In the genomic region with DNA sequence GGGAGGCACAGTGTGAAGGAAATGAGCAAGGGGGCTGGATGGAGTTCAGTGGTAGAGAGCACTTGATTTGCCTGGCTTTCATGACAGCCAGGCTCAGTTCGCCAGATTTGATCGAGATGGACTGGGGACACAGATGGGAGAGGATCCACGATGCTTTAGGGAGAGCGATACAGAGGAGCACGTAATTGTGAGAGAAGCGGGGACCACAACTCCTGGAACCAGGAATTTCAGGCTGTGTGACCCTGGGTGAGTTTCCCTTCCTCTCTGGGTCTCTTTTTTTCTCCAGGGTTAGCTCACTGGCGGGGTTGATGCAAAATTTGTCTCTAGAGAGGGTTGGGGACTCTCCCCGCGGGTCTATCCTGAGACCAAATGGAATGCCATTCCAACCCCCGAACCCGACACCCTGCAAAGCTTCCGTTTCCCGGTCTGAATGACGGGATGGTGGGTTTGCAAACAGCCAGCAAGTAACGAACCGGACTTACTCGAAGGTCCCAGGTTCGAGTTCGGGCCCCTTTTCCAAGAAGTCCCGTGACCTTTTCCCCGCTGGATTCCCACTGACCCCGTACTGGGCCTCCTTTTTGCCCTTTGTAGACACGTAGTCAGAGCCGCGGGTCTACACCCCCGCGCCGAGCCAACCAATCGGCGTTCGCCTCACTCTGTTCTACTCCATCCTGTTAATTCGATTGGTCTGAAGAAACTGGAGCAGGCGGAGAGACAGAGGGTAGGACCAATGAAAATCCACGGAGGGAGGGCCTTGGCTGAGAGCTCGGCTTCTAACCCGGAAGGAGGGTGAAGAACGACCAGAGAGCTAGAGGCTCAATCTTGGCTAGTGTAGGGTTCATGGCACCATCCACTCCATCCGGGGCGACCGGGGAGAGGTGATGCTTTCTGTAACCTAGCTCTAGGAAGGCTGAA, we compare ENCODE assay signal across 8 mouse cellular contexts. TPM values are rescaled to one million over a fixed set of nuclear protein-coding genes. Genes with fewer than 3 reads are reported as not detected.
DNase-seq lines count a peak whose midpoint lies in the region; ATAC-seq and TF ChIP-seq lines count a peak whose summit lies in the region.

No protein-coding gene starts in this region.

- peak; percentile 87 for TF ChIP-seq POLR2A in bone marrow macrophage, adult 2 months (IDR thresholded peaks at IDR 0.05; ENCODE audit: borderline replicate concordance, low read depth, low read length)
- peak; percentile 85 for TF ChIP-seq POLR2A in embryonic fibroblast, embryonic 13.5 days (IDR thresholded peaks at IDR 0.05; ENCODE audit: low read depth, low read length)

- H3K4me3 ChIP-seq in bone marrow macrophage, adult 2 months (ENCODE audit: insufficient read depth, low read length) = peak overlapping the region; percentile 97
- peak overlapping the region; percentile 49 for H3K4me3 ChIP-seq in embryonic fibroblast, embryonic 13.5 days (ENCODE audit: insufficient read depth, low read length)
- peak overlapping the region; percentile 50 for H3K4me3 ChIP-seq in kidney, embryonic 14.5 days (ENCODE audit: low read length)
- peak overlapping the region; percentile 55 for H3K4me3 ChIP-seq in limb, embryonic 15.5 days

- ATAC-seq in kidney, embryonic 14.5 days (ENCODE audit: low FRiP score, low TSS enrichment) = peak; percentile 100
- peak; percentile 100 for ATAC-seq in limb, embryonic 15.5 days (ENCODE audit: insufficient number of reproducible peaks, low FRiP score, low TSS enrichment, low read depth)

- TF ChIP-seq CTCF in bone marrow macrophage, adult 2 months (IDR thresholded peaks at IDR 0.05; ENCODE audit: low read depth, low read length) = no peak
- no peak for TF ChIP-seq CTCF in embryonic fibroblast, embryonic 13.5 days (IDR thresholded peaks at IDR 0.05; ENCODE audit: borderline replicate concordance, insufficient read depth, low read length)

- peak overlapping the region; percentile 58 for H3K9ac ChIP-seq in kidney, embryonic 14.5 days (ENCODE audit: low read depth, low read length)
- H3K9ac ChIP-seq in limb, embryonic 15.5 days = peak overlapping the region; percentile 29

- peak; percentile 98 for DNase-seq in A20 (ENCODE audit: low read depth, low spot score)
- peak; percentile 99 for DNase-seq in heart, adult 9 months (ENCODE audit: low spot score in 2 of 2)
- DNase-seq in monocyte, adult 2 months (ENCODE audit: low read depth in 1 of 2, low spot score in 2 of 2) = peak; percentile 86 to 87
- DNase-seq in spleen, postnatal 36 days (ENCODE audit: low spot score in 2 of 2) = peak; percentile 97

- H3K9me3 ChIP-seq in kidney, embryonic 14.5 days (ENCODE audit: control insufficient read depth, low read length) = no peaks in the 10 kb centered on the region
- H3K9me3 ChIP-seq in limb, embryonic 15.5 days = no peaks in the 10 kb centered on the region

- no peaks in the 10 kb centered on the region for H3K27me3 ChIP-seq in kidney, embryonic 14.5 days (ENCODE audit: control insufficient read depth, insufficient read depth, low read length)
- no peaks in the 10 kb centered on the region for H3K27me3 ChIP-seq in limb, embryonic 15.5 days

- H3K36me3 ChIP-seq in kidney, embryonic 14.5 days (ENCODE audit: control insufficient read depth, insufficient read depth, low read length) = no peaks in the 10 kb centered on the region
- no peaks in the 10 kb centered on the region for H3K36me3 ChIP-seq in limb, embryonic 15.5 days

- H3K4me2 ChIP-seq in kidney, embryonic 14.5 days (replicated peaks; ENCODE audit: low read depth, low read length) = peak overlapping the region; percentile 46
- peak overlapping the region; percentile 59 for H3K4me2 ChIP-seq in limb, embryonic 15.5 days

- WGBS in kidney, embryonic 14.5 days = 6% methylated on average over 40 of the region's 40 CpGs
- WGBS in limb, embryonic 15.5 days = 4% methylated on average over 40 of the region's 40 CpGs

- H3K4me1 ChIP-seq in bone marrow macrophage, adult 2 months (ENCODE audit: control insufficient read depth, insufficient read depth, low read length) = peaks cover 16% of the 10 kb centered on the region
- H3K4me1 ChIP-seq in embryonic fibroblast, embryonic 13.5 days (ENCODE audit: control insufficient read depth, insufficient read depth, low read length) = peaks cover 8% of the 10 kb centered on the region; the same call in 1 of the 2 replicates
- no peaks in the 10 kb centered on the region for H3K4me1 ChIP-seq in kidney, embryonic 14.5 days (ENCODE audit: control insufficient read depth, insufficient read depth, low read length)
- peaks cover 24% of the 10 kb centered on the region for H3K4me1 ChIP-seq in limb, embryonic 15.5 days

- H3K27ac ChIP-seq in bone marrow macrophage, adult 2 months (ENCODE audit: insufficient read depth, low read depth, low read length) = peak overlapping the region; percentile 90
- peak overlapping the region; percentile 15 for H3K27ac ChIP-seq in embryonic fibroblast, embryonic 13.5 days (ENCODE audit: insufficient read depth, low read length)
- H3K27ac ChIP-seq in kidney, embryonic 14.5 days (ENCODE audit: low read depth, low read length) = no peak overlapping the region; the same call in 1 of the 2 replicates
- H3K27ac ChIP-seq in limb, embryonic 15.5 days = peak overlapping the region; percentile 74

RNA-seq across cellular contexts. Expression of gene Isoc2b, which starts 4.2 kb away (rescaled TPM):
- 20.4 and 21.2 TPM in 2 replicates for polyA plus RNA-seq in bone marrow macrophage, adult 2 months (2012; ENCODE audit: insufficient read depth, insufficient read length, missing spikeins)
- polyA plus RNA-seq in embryonic fibroblast, embryonic 13.5 days (2011; ENCODE audit: insufficient read length, low read depth, missing spikeins) = 10.8 and 13.3 TPM in 2 replicates
- 4.5 and 8.3 TPM in 2 replicates for polyA plus RNA-seq in kidney, embryonic 14.5 days (2014; fragmentation: Nextera tagmentation; extraction: Ambion mirVana)
- polyA plus RNA-seq in limb, embryonic 15.5 days (2015; fragmentation: Nextera tagmentation; extraction: Ambion mirVana) = 12.7 and 12.9 TPM in 2 replicates

RNA-seq across cellular contexts. Expression of gene Isoc2a, which starts 11.1 kb away (rescaled TPM):
- polyA plus RNA-seq in bone marrow macrophage, adult 2 months (2012; ENCODE audit: insufficient read depth, insufficient read length, missing spikeins) = 15.5 and 16.4 TPM in 2 replicates
- polyA plus RNA-seq in embryonic fibroblast, embryonic 13.5 days (2011; ENCODE audit: insufficient read length, low read depth, missing spikeins) = 9.3 and 11.2 TPM in 2 replicates
- 0.95 and 1.3 TPM in 2 replicates for polyA plus RNA-seq in kidney, embryonic 14.5 days (2014; fragmentation: Nextera tagmentation; extraction: Ambion mirVana)
- polyA plus RNA-seq in limb, embryonic 15.5 days (2015; fragmentation: Nextera tagmentation; extraction: Ambion mirVana) = 0.86 and 1.0 TPM in 2 replicates

RNA-seq across cellular contexts. Expression of gene Shisa7, which starts 21.3 kb away (rescaled TPM):
- polyA plus RNA-seq in bone marrow macrophage, adult 2 months (2012; ENCODE audit: insufficient read depth, insufficient read length, missing spikeins) = not detected in 2 replicates
- polyA plus RNA-seq in embryonic fibroblast, embryonic 13.5 days (2011; ENCODE audit: insufficient read length, low read depth, missing spikeins) = not detected in 2 replicates
- polyA plus RNA-seq in kidney, embryonic 14.5 days (2014; fragmentation: Nextera tagmentation; extraction: Ambion mirVana) = 0.89 and 1.1 TPM in 2 replicates
- 0.32 and 0.46 TPM in 2 replicates for polyA plus RNA-seq in limb, embryonic 15.5 days (2015; fragmentation: Nextera tagmentation; extraction: Ambion mirVana)

RNA-seq across cellular contexts. Expression of gene Gm36210, which starts 40.5 kb away (rescaled TPM):
- polyA plus RNA-seq in bone marrow macrophage, adult 2 months (2012; ENCODE audit: insufficient read depth, insufficient read length, missing spikeins) = not detected in 2 replicates
- not detected in 2 replicates for polyA plus RNA-seq in embryonic fibroblast, embryonic 13.5 days (2011; ENCODE audit: insufficient read length, low read depth, missing spikeins)
- 0.22 TPM in 1 of 2 replicates, not detected in the other for polyA plus RNA-seq in kidney, embryonic 14.5 days (2014; fragmentation: Nextera tagmentation; extraction: Ambion mirVana)
- polyA plus RNA-seq in limb, embryonic 15.5 days (2015; fragmentation: Nextera tagmentation; extraction: Ambion mirVana) = 0.17 TPM in 1 of 2 replicates, not detected in the other

RNA-seq across cellular contexts. Expression of gene Zfp628, which starts 49.2 kb away (rescaled TPM):
- polyA plus RNA-seq in bone marrow macrophage, adult 2 months (2012; ENCODE audit: insufficient read depth, insufficient read length, missing spikeins) = 7.1 and 8.7 TPM in 2 replicates
- polyA plus RNA-seq in embryonic fibroblast, embryonic 13.5 days (2011; ENCODE audit: insufficient read length, low read depth, missing spikeins) = 5.2 and 6.3 TPM in 2 replicates
- polyA plus RNA-seq in kidney, embryonic 14.5 days (2014; fragmentation: Nextera tagmentation; extraction: Ambion mirVana) = 4.5 and 5.2 TPM in 2 replicates
- polyA plus RNA-seq in limb, embryonic 15.5 days (2015; fragmentation: Nextera tagmentation; extraction: Ambion mirVana) = 3.4 TPM in 2 replicates
